Mouse (Mus musculus): ENCODE measurements around the gene Agrp. TPM values are rescaled to one million over a fixed set of nuclear protein-coding genes. Genes with fewer than 3 reads are reported as not detected.

Gene Agrp
- polyA plus RNA-seq (2015; fragmentation: Nextera tagmentation; extraction: Ambion mirVana), result 0.34 TPM in 1 of 2 replicates, not detected in the other

DNA sequence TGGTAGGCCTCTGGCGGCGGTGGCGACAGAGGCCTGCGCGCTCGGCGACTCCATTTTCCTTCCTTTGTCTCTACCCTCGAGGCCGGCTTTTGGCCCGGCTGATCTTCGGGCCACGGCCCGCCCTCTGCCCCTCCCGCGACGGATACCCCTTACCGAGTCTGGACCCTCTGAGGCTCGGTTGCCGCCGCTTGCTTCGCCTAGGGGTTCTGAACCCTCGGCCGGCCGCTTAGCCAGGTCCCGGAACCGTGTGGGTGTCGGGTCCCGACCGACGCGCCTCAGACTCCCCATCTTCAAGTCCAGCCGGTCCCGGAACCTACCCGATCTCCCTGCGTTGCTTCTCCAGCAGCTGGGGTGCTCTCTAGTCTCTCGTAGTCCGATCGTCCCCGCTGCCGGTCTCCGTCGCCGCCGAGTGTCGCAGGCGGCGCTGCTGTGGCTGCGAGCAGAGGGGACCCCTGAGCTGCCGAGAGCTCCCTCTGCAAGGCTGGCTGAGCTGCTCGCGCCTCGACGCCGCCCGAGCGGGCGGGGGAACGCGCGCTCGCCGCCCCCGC, at the start of gene Agrp:
TSS of gene Agrp (minus strand) at position 431 of the 548 bp plus-strand sequence.

DNA sequence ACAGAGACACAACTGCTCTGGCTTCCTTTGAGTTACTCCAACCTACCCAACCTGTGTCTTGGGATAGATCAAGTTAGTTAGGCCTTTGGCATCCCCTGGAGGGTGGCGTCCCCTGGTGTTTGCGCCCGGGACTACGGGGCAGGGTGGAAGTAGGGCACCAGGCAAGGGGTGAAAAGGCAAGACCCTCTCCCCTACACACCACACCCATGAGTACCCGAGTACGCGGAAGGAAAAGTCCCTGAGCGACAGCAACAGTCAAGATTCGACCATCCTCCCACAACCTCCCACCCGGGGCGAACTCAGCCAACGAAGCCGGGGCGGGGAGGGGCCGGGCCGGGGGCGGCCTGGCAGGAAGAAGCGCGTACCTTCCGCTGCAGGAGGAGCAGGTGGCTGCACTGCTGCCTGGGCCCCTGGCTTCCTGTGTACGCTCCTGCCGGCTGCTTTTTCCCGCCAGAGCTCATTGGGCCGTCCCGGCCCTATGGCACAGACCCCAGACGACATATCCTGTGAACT, 48.7 kb upstream of the Agrp start, which contains the start of gene Carmil2:
TSS of gene Carmil2 (plus strand) at position 479 of the 513 bp plus-strand sequence.

DNA sequence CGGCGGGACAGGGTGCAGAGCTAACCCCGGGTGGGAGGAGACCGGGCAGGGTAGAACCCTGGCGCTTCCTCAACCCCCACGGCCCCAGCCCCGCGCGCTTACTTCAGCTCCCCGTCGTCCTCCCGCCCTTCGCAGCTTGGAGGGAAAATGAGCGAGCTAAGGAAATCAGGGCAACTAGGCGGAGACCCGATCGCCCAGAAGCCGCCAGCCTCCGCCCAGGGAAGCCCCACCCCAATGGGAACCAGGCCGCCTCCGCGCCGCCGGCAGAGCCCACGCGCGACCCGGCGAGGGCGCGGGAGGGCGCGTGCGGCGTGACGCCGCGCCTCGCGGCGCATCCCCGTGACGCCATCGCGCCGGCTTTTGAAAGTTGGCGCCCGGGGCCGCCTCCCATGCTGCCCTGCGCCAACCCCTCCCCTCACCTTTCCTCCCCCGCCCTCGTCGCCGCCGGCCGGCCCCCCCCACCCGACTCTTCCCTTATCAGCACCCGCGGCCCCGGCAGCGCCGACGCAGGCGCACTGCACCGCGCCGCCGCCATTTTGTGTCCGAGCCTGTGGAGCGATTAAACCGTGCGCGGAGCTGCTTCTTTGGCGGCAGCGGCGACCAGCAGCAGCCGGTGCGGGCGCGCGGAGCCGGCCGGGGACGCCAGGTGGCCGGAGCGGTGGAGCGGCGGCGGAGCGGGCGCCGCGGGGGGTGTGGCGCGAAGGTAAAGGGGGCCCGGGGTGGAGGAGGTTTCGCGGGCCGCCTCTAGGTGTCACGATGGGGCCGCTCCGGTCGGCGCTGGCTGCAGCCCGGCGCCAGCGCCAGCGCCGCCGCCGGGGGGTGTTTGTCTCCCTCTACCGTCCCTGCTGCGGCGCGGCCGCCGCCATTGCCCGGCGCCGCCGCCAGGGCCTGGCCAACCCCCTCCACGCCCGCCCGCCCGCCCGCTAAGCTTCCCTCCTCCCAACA, 903 bp downstream of the Agrp start, which contains the start of gene Ctcf:
TSS of gene Ctcf (plus strand) at position 551 of the 945 bp plus-strand sequence.

DNA sequence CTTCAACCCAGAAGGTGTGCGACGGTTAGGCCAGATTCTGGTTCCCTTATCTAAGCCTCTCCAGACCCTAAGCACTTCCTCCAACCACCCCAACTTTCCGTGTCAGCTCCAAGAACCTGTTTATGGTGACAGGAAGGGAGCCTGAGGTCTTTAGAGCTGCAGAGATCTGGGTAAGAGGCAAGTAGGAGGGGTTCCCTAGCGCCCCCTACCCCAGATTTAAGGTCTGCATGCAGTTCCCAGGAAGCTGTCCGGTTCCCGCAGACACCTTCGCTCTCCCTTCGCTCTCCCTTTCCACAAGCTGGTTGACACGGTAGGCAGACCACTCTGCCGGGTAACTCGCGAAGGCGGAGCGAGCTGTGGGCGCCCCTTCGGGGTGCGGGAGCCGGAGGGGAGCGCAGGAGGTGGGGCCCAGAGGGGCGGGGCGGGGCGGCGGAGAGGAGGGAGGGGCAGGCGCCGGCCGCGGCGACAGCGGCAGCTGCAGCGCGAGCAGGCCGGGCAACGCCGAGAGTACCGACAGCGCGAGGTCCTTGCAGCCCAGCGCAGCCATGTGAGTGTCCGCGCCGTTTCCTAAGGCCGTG, 32.3 kb downstream of the Agrp start, which contains the start of gene Ripor1:
TSS of gene Ripor1 (plus strand) at position 452 of the 578 bp plus-strand sequence.

DNA sequence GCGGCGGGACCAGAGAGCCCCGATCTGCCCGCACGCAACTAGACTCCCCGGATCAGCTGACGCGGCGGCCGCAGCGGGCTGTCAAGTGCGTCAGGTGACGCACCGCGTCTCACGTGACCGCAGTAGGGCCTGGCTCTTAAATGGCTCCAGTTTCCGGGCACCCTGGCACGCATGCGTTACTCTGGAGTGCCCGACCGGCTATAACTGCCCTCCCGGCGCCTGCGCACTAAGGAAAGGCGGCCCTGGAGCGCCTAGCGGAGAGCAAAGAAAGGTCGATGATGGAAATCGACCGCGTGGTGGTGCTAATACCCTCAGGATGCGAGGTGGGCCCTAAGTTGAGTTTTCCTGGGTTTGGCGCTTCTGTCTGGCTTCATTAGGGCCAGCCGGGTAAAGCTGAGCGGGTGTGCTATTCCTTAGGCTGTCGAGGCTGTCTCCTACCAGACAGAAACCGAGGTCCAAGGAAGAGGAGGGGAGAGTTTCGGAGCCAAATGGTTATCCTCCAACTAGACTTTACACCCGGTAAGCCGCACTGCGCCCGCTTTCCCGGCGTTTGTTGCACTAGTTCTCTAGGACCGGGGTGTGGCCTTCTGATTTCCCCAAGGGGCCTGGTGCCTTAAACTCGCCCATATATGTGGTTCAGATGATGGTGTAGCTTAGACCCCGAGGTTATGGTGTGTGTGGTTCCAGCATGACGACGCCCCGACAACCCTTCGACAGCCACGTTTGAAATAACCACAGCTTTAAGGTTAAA, 71.1 kb downstream of the Agrp start, which contains the start of gene Atp6v0d1:
TSS of gene Atp6v0d1 (minus strand) at position 96 of the 751 bp plus-strand sequence.

DNA sequence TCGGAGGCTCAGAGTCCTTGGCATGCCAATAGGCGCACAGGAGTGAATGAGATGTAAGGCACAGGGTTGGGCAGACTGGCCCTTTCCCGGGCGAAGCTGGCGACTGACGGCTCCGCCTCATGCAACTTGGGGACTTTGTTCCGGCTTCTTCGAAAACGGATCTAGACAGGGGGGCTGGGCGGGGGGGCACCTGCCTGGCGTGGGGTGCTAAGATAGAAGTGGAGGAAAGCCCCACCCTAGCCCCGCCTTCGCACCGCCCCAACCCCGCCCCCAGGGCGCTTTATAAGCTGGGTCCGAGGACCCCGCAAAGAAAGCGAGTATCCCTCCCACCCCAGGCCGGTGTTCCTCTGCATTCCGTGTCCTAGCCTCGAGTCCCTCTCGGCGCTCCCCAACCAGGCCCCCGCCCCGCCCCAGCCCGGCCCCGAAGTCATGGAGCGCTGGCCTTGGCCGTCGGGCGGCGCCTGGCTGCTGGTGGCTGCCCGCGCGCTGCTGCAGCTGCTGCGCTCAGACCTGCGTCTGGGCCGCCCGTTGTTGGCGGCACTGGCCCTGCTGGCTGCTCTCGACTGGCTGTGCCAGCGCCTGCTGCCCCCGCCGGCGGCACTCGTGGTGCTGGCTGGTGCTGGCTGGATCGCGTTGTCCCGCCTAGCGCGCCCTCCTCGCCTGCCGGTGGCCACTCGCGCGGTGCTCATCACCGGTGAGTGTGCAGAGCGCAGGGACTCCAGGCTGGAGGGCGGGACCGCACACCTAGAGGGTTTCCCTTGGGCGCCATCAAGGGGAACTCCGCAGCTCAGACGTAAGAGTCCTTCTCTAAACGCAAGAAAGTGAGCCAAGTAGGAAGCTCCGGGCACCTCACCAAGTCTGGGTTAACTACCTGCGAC, 118.5 kb downstream of the Agrp start, which contains the start of gene Hsd11b2:
TSS of gene Hsd11b2 (plus strand) at position 320 of the 878 bp plus-strand sequence.

MicroRNAs encoded within 50 kb of the gene (microRNA counts, 519-probe panel; counts per million panel counts)
- microRNA mmu-miR-1966, result 88.3 counts per million

Other genes starting within 250 kb of the Agrp start
- gene Kctd19, start 223.9 kb downstream of the Agrp start, polyA plus RNA-seq (2015; fragmentation: Nextera tagmentation; extraction: Ambion mirVana), result 0.15 TPM in 1 of 2 replicates, not detected in the other
- gene Lrrc36, start 223.8 kb downstream of the Agrp start, polyA plus RNA-seq (2015; fragmentation: Nextera tagmentation; extraction: Ambion mirVana), result 0.25 and 0.44 TPM in 2 replicates
- gene Tppp3, start 165.9 kb downstream of the Agrp start, polyA plus RNA-seq (2015; fragmentation: Nextera tagmentation; extraction: Ambion mirVana), result 6.6 and 9.6 TPM in 2 replicates
- 6.8 and 10.3 TPM in 2 replicates for gene Zdhhc1, start 140.5 kb downstream of the Agrp start, polyA plus RNA-seq (2015; fragmentation: Nextera tagmentation; extraction: Ambion mirVana)
- 1.1 and 2.4 TPM in 2 replicates for gene Hsd11b2, start 118.6 kb downstream of the Agrp start, polyA plus RNA-seq (2015; fragmentation: Nextera tagmentation; extraction: Ambion mirVana)
- 63.4 and 73.0 TPM in 2 replicates for gene Atp6v0d1, start 71.3 kb downstream of the Agrp start, polyA plus RNA-seq (2015; fragmentation: Nextera tagmentation; extraction: Ambion mirVana)
- 11.4 and 14.0 TPM in 2 replicates for gene Ripor1, start 32.1 kb downstream of the Agrp start, polyA plus RNA-seq (2015; fragmentation: Nextera tagmentation; extraction: Ambion mirVana)
- gene Ctcf, start 825 bp downstream of the Agrp start, polyA plus RNA-seq (2015; fragmentation: Nextera tagmentation; extraction: Ambion mirVana), result 95.3 and 95.7 TPM in 2 replicates
- gene Carmil2, start 48.9 kb upstream of the Agrp start, polyA plus RNA-seq (2015; fragmentation: Nextera tagmentation; extraction: Ambion mirVana), result 1.6 and 2.0 TPM in 2 replicates
- 37.3 and 37.4 TPM in 2 replicates for gene Acd, start 63.7 kb upstream of the Agrp start, polyA plus RNA-seq (2015; fragmentation: Nextera tagmentation; extraction: Ambion mirVana)
- 10.8 and 12.9 TPM in 2 replicates for gene Pard6a, start 63.8 kb upstream of the Agrp start, polyA plus RNA-seq (2015; fragmentation: Nextera tagmentation; extraction: Ambion mirVana)
- gene 4933405L10Rik, start 70.3 kb upstream of the Agrp start, polyA plus RNA-seq (2015; fragmentation: Nextera tagmentation; extraction: Ambion mirVana), result not detected in 2 replicates
- gene Enkd1, start 70.8 kb upstream of the Agrp start, polyA plus RNA-seq (2015; fragmentation: Nextera tagmentation; extraction: Ambion mirVana), result 8.8 and 9.2 TPM in 2 replicates
- 3.8 and 4.0 TPM in 2 replicates for gene Gfod2, start 121.3 kb upstream of the Agrp start, polyA plus RNA-seq (2015; fragmentation: Nextera tagmentation; extraction: Ambion mirVana)
- 43.9 and 49.2 TPM in 2 replicates for gene Ranbp10, start 190.0 kb upstream of the Agrp start, polyA plus RNA-seq (2015; fragmentation: Nextera tagmentation; extraction: Ambion mirVana)
- gene Tsnaxip1, start 190.3 kb upstream of the Agrp start, polyA plus RNA-seq (2015; fragmentation: Nextera tagmentation; extraction: Ambion mirVana), result 0.22 and 0.23 TPM in 2 replicates
- 21.0 and 21.1 TPM in 2 replicates for gene Cenpt, start 215.9 kb upstream of the Agrp start, polyA plus RNA-seq (2015; fragmentation: Nextera tagmentation; extraction: Ambion mirVana)
- gene Thap11, start 217.7 kb upstream of the Agrp start, polyA plus RNA-seq (2015; fragmentation: Nextera tagmentation; extraction: Ambion mirVana), result 33.8 and 34.9 TPM in 2 replicates
- gene Nutf2, start 223.2 kb upstream of the Agrp start, polyA plus RNA-seq (2015; fragmentation: Nextera tagmentation; extraction: Ambion mirVana), result 125 and 144 TPM in 2 replicates
- 16.4 and 18.2 TPM in 2 replicates for gene Edc4, start 243.5 kb upstream of the Agrp start, polyA plus RNA-seq (2015; fragmentation: Nextera tagmentation; extraction: Ambion mirVana)

Measured in spleen, postnatal 0 days (tissue).